Mouse (Mus musculus) bone marrow, adult 2 months (tissue): ENCODE data around the gene Agpat2.

ENCODE experiments used
- CTCF ChIP-seq: fragments of 200-500 bp; IDR thresholded peaks from 2 replicates; pipeline ENCODE4 v1.5.1; 2011; ENCODE audit warnings: low read length, control low read depth; ENCODE audit not compliant: control insufficient read depth, insufficient read depth
- POLR2A ChIP-seq: fragments of 200-500 bp; IDR thresholded peaks from 2 replicates; pipeline ENCODE4 v1.6.1; 2011; ENCODE audit warnings: low read depth, mild to moderate bottlenecking, control low read depth, low read length, borderline replicate concordance; ENCODE audit not compliant: control insufficient read depth

DNA sequence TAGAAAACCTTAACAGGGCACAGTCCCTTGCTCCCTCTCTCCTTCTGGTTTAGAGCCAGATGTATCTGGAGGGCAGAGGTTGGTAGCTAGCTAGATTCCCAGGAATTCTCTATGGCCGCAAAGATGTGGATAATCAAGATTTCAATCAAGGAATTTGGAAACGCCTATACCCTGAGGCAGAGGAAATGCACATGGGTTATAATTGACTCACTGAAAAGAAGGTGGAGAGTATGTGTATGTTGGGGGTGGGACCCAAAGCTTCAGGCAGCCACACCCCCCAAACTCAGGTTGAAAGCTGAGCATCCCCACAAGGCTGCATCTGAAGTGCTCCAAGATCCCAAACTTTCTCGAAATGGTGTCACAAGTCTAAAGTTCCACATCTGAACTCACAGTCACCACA is 5.8 kb downstream of the Agpat2 start:
- TF ChIP-seq POLR2A: no peak
- no peak for TF ChIP-seq CTCF
